ENCODE assay signal across 8 mouse cellular contexts in the genomic region with DNA sequence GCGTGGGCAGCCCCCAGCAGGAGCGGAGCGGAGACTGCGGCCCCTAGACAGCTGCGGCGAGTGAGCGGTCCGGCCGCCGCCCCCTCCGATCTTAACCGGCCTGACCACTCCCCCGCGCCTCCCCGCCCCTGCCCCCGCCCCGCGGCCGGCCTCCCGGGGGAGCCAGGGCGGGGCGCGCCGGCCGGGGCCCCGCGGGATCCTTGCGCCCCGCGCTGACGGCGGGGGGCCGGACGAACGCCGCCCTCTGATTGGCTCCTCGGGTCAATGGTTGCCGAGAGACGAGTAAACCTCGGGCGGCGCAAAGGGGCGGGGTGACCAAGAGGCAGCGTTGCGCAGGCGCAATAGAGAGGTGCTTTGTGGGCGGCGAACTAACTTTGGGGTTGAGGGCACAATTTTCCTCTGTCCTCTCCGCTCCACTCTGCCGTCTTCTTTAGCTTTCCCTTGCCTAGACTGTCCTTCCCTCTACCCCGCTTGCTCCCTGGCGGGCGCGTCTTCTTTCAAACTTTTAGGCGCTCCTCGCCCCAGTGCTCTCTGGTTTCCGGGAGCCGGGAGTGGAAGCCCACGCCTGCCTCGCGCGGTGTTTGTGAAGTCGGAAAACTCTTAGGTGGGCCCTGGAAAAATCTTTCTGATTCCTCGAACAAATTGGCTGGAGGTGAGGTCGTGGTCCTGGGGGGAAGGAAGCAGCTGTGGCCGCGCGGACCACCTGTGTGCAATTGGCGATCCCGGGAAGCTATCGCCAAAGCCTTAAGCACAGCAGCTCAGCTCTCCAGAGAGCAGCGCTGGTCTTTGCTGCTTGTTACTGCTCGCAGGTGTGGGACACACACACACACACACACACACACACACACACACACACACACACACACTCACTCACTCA. TPM values are rescaled to one million over a fixed set of nuclear protein-coding genes. Genes with fewer than 3 reads are reported as not detected.
DNase-seq lines count a peak whose midpoint lies in the region; ATAC-seq lines count a peak whose summit lies in the region.

A gene (minus strand): TSS at position 192 of the 877 bp plus-strand sequence.

- peak; percentile 94 for ATAC-seq in intestine, embryonic 14.5 days (replicated peaks; ENCODE audit: low FRiP score, low TSS enrichment, low read depth)

- peak within 1 kb of the TSS; percentile 57 for H3K9ac ChIP-seq in intestine, embryonic 14.5 days (ENCODE audit: low read length)

- no peaks in the 10 kb centered on the region for H3K36me3 ChIP-seq in intestine, embryonic 14.5 days (ENCODE audit: control insufficient read depth, insufficient read depth, low read length)

- H3K9me3 ChIP-seq in intestine, embryonic 14.5 days (ENCODE audit: control insufficient read depth, low read length) = no peaks in the 10 kb centered on the region

- peak within 1 kb of the TSS; percentile 70 for H3K4me3 ChIP-seq in intestine, embryonic 14.5 days (ENCODE audit: low read depth, low read length)

- intact Hi-C loops in gastrocnemius, postnatal 14 days (cut with DNase I; ENCODE audit: low total_unique reads) = no loop called here
- intact Hi-C loops in left cerebral cortex, postnatal 14 days (cut with DNase I) = loop anchor here (5.0 kb wide), 1 partner anchor 67 kb away; no protein-coding TSS in a partner anchor

- H3K27me3 ChIP-seq in intestine, embryonic 14.5 days (replicated peaks; ENCODE audit: control insufficient read depth, insufficient read depth, low read length) = peaks cover 30% of the 10 kb centered on the region

- 0 out of 2 replicates have a peak within 1 kb of the TSS, but pooled peaks have one; percentile 43 for H3K27ac ChIP-seq in intestine, embryonic 14.5 days (ENCODE audit: low read depth)

- H3K4me2 ChIP-seq in intestine, embryonic 14.5 days (ENCODE audit: low read length) = peak within 1 kb of the TSS; percentile 89

- 0 out of 2 replicates have a peak, but pooled peaks cover 3% of the 10 kb centered on the region for H3K4me1 ChIP-seq in intestine, embryonic 14.5 days (replicated peaks; ENCODE audit: control insufficient read depth, insufficient read depth, low read length)

- under 1% methylated on average over 53 of the region's 73 CpGs for WGBS in intestine, embryonic 14.5 days

- peak; percentile 98 to 99 for DNase-seq in adrenal gland, adult (ENCODE audit: inconsistent age in 2 of 2, low spot score in 1 of 2)
- DNase-seq in embryo, embryonic 10.5 days (ENCODE audit: low spot score) = peak; percentile 97
- peak; percentile 97 for DNase-seq in gastrocnemius, postnatal 14 days
- DNase-seq in intestine, embryonic 14.5 days (ENCODE audit: low spot score) = peak; percentile 95
- peak; percentile 86 to 90 for DNase-seq in left cerebral cortex, postnatal 14 days (ENCODE audit: low spot score in 2 of 2)
- DNase-seq in mesoderm, embryonic 11.5 days (ENCODE audit: low read depth, low spot score) = peak; percentile 96
- peak; percentile 80 to 82 for DNase-seq in right cerebral cortex, postnatal 36 days (ENCODE audit: low spot score in 2 of 2)
- peak; percentile 95 for DNase-seq in yolk sac, embryonic 10.5 days (ENCODE audit: low spot score)

RNA-seq across cellular contexts. Expression of the gene that starts here (rescaled TPM):
- 1 to 10 TPM; 5.4 to 5.6 TPM for total RNA-seq in gastrocnemius, postnatal 14 days (2021)
- polyA plus RNA-seq in intestine, embryonic 14.5 days (2014; fragmentation: Nextera tagmentation; extraction: Ambion mirVana) = 3.8 and 8.0 TPM in 2 replicates
- total RNA-seq in left cerebral cortex, postnatal 14 days (2021) = 1 to 10 TPM; 3.7 to 4.3 TPM

Comparison
In these comparisons a context has a peak if more than half of its experiments do, and no peak if none do; other contexts are left out.
1. Peak in every context shown above with its lines: DNase-seq, ATAC-seq, H3K4me3 ChIP-seq and H3K27ac ChIP-seq.